In the genomic region with DNA sequence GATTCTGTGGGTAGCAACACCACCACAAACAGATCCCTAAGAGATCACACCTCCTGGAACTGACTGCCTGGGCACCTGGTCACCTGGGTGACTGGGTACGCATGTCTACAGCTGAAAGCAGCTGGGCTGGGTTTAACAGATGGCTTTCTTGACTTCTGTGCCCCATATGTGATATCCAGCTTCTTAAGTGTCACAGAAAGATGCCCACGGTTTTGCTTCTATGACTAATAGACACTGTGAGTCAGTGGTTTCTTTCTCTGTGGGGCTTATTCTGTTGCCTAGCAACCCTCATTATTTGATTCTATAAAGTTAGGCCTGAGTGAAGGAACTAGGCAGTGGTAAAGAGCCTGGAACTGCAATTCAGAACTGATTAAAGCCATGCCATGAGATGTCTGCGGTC, we compare ENCODE assay signal across 14 mouse cellular contexts. TPM values are rescaled to one million over a fixed set of nuclear protein-coding genes. Genes with fewer than 3 reads are reported as not detected.
A peak's percentile ranks its signal among the peaks of the same experiment; 100 is the strongest.
DNase-seq lines count a peak whose midpoint lies in the region; ATAC-seq lines count a peak whose summit lies in the region.
"Had no signal": no experiment of that assay in that cellular context is flagged by ENCODE, and none has a peak within 500 bp of the region (broad histone marks: within the 10 kb centered on the region; RNA-seq: fewer than 3 reads in every experiment).

No protein-coding gene starts in this region.

- no peak overlapping the region for H3K4me3 ChIP-seq in embryonic facial prominence, embryonic 14.5 days (ENCODE audit: low read depth, low read length)
- H3K4me3 ChIP-seq: heart, embryonic 15.5 days had no signal

- 46% methylated on average over 3 of the region's 3 CpGs for WGBS in embryonic facial prominence, embryonic 14.5 days

- no peak overlapping the region for H3K27ac ChIP-seq in embryonic facial prominence, embryonic 14.5 days (replicated peaks; ENCODE audit: low read depth, low read length)
- H3K27ac ChIP-seq: heart, embryonic 15.5 days; macrophage had no signal

- intact Hi-C loops in heart, postnatal 25 days (cut with DNase I): no loop called here

- no peak overlapping the region for H3K9ac ChIP-seq in embryonic facial prominence, embryonic 14.5 days (ENCODE audit: low read depth, low read length)
- H3K9ac ChIP-seq: heart, embryonic 15.5 days had no signal

- H3K4me1 ChIP-seq in embryonic facial prominence, embryonic 14.5 days (ENCODE audit: control insufficient read depth, insufficient read depth, low read length): peaks cover 9% of the 10 kb centered on the region; the same call in 1 of the 2 replicates

- no peak overlapping the region for H3K4me2 ChIP-seq in embryonic facial prominence, embryonic 14.5 days (ENCODE audit: low read depth, low read length)
- H3K4me2 ChIP-seq: heart, embryonic 15.5 days had no signal

- H3K27me3 ChIP-seq in embryonic facial prominence, embryonic 14.5 days (replicated peaks; ENCODE audit: control insufficient read depth, insufficient read depth, low read length): no peaks in the 10 kb centered on the region
- H3K27me3 ChIP-seq: heart, embryonic 15.5 days had no signal

- no peak for ATAC-seq in embryonic facial prominence, embryonic 14.5 days (ENCODE audit: low read depth)

- no peaks in the 10 kb centered on the region for H3K36me3 ChIP-seq in embryonic facial prominence, embryonic 14.5 days (ENCODE audit: control insufficient read depth, insufficient read depth, low read length)
- H3K36me3 ChIP-seq: heart, embryonic 15.5 days had no signal

- peak; percentile 30 for DNase-seq in layer of hippocampus, adult 11-12 months (ENCODE audit: low spot score)
- no peak for DNase-seq in layer of hippocampus, postnatal 10 days (ENCODE audit: low spot score in 2 of 2)
- peak; percentile 55 for DNase-seq in MN1 (ENCODE audit: low spot score)
- peak; percentile 28 for DNase-seq in embryonic facial prominence, embryonic 14.5 days (ENCODE audit: low spot score)
- DNase-seq in left cerebral cortex, adult 9 months (ENCODE audit: low spot score in 2 of 2): peak; percentile 73 to 74
- DNase-seq in heart, postnatal 25 days (ENCODE audit: low spot score): no peak
- no peak for DNase-seq in lung, postnatal 10 days
- no peak for DNase-seq in ovary, postnatal 10 days (ENCODE audit: low spot score)
- DNase-seq: adrenal gland, postnatal 10 days; cerebellum, adult 9-10 months; kidney, adult 9 months; liver had no signal

- no peaks in the 10 kb centered on the region for H3K9me3 ChIP-seq in embryonic facial prominence, embryonic 14.5 days (ENCODE audit: control insufficient read depth, low read length)
- H3K9me3 ChIP-seq: heart, embryonic 15.5 days had no signal

RNA-seq across cellular contexts. Expression of a gene that starts 55.1 kb away (rescaled TPM):
- 10 to 100 TPM in 1 of 2 experiments, 1 to 10 TPM in 1; 8.6 to 10.6 TPM for total RNA-seq in layer of hippocampus, postnatal 10 days (2021)
- 2.4 TPM in 2 replicates for polyA plus RNA-seq in embryonic facial prominence, embryonic 14.5 days (2014; fragmentation: Nextera tagmentation; extraction: Ambion mirVana)
- under 1 TPM; 0.16 to 0.59 TPM for total RNA-seq in heart, postnatal 25 days (2021)
- polyA plus RNA-seq: macrophage had no signal

Comparison
In these comparisons a context has a peak if more than half of its experiments do, and no peak if none do; other contexts are left out.
1. DNase-seq: peak in layer of hippocampus, adult 11-12 months (single experiment), MN1 (single experiment), embryonic facial prominence, embryonic 14.5 days (single experiment) and left cerebral cortex, adult 9 months (2 of 2); none in layer of hippocampus, postnatal 10 days (0 of 2), heart, postnatal 25 days (single experiment), lung, postnatal 10 days (single experiment) and ovary, postnatal 10 days (single experiment).
2. RNA of a gene that starts 55.1 kb away (total RNA-seq): 8.6 to 10.6 TPM in layer of hippocampus, postnatal 10 days; 0.16 to 0.59 TPM in heart, postnatal 25 days; every median in the first group is over 4 times any median in the second.